Mouse (Mus musculus): ENCODE data around the gene Scgb3a1.

- TF ChIP-seq CTCF (IDR thresholded peaks at IDR 0.05; ENCODE audit: low read depth) (no peak), EP300 (optimal IDR thresholded peaks at IDR 0.05) (no peak)
These were observed 36.7 kb upstream of the Scgb3a1 start for GRCm38 (mm10) chr11:49626748-49627147.

Data from stomach, postnatal 0 days (tissue).